Comparison of ENCODE assay signal across 17 mouse cellular contexts in genomic region chr10:126029441-126030114, GRCm38 (mm10).
A peak's percentile ranks its signal among the peaks of the same experiment; 100 is the strongest.
DNase-seq lines count a peak whose midpoint lies in the region; ATAC-seq and TF ChIP-seq lines count a peak whose summit lies in the region.
"Had no signal": no experiment of that assay in that cellular context is flagged by ENCODE, and none has a peak within 500 bp of the region (broad histone marks: within the 10 kb centered on the region; RNA-seq: fewer than 3 reads in every experiment).

No protein-coding gene starts in this region.

- 54% methylated on average over 7 of the region's 7 CpGs for WGBS in hindbrain, embryonic 13.5 days
- WGBS in hindbrain, postnatal 0 days = 54% methylated on average over 7 of the region's 7 CpGs
- WGBS in embryonic facial prominence, embryonic 14.5 days = 49% methylated on average over 7 of the region's 7 CpGs
- WGBS in forebrain, embryonic 14.5 days = 24% methylated on average over 7 of the region's 7 CpGs
- 13% methylated on average over 7 of the region's 7 CpGs for WGBS in limb, embryonic 14.5 days

- no peak for TF ChIP-seq CTCF in hindbrain, postnatal 0 days (IDR thresholded peaks at IDR 0.05; ENCODE audit: low read depth)

- TF ChIP-seq POLR2A in limb, embryonic 14.5 days (IDR thresholded peaks at IDR 0.05; ENCODE audit: borderline replicate concordance, extremely low read depth, insufficient read depth, insufficient read length) = no peak

- no peak for ATAC-seq in hindbrain, embryonic 13.5 days (ENCODE audit: low FRiP score)
- ATAC-seq in hindbrain, postnatal 0 days = no peak
- ATAC-seq in embryonic facial prominence, embryonic 14.5 days (ENCODE audit: low read depth) = no peak
- peak; percentile 54; the same call in 1 of the 2 replicates for ATAC-seq in forebrain, embryonic 14.5 days
- peak; percentile 74 for ATAC-seq in limb, embryonic 14.5 days (ENCODE audit: low FRiP score, low read depth)
- no peak for ATAC-seq in inflammation-experienced regulatory T-cells, adult 6 months
- ATAC-seq: liver, postnatal 0 days had no signal

- H3K4me2 ChIP-seq in hindbrain, embryonic 13.5 days = no peak overlapping the region
- no peak overlapping the region for H3K4me2 ChIP-seq in hindbrain, postnatal 0 days (ENCODE audit: low read depth, low read length)
- H3K4me2 ChIP-seq in embryonic facial prominence, embryonic 14.5 days (ENCODE audit: low read depth, low read length) = no peak overlapping the region
- no peak overlapping the region for H3K4me2 ChIP-seq in forebrain, embryonic 14.5 days (ENCODE audit: low read length)
- H3K4me2 ChIP-seq in limb, embryonic 14.5 days (replicated peaks; ENCODE audit: low read depth, low read length, severe bottlenecking) = 0 out of 2 replicates have a peak overlapping the region, but pooled peaks have one; percentile 18
- H3K4me2 ChIP-seq: heart, embryonic 12.5 days had no signal

- H3K4me3 ChIP-seq in hindbrain, embryonic 13.5 days = no peak overlapping the region
- no peak overlapping the region for H3K4me3 ChIP-seq in hindbrain, postnatal 0 days (ENCODE audit: low read length)
- H3K4me3 ChIP-seq in embryonic facial prominence, embryonic 14.5 days (ENCODE audit: low read depth, low read length) = no peak overlapping the region
- H3K4me3 ChIP-seq in forebrain, embryonic 14.5 days (ENCODE audit: low read depth, low read length) = no peak overlapping the region
- no peak overlapping the region for H3K4me3 ChIP-seq in limb, embryonic 14.5 days (replicated peaks; ENCODE audit: low read length)
- H3K4me3 ChIP-seq: heart, embryonic 12.5 days; kidney, embryonic 15.5 days; megakaryocyte, embryonic 14.5 days had no signal

- peaks cover 9% of the 10 kb centered on the region for H3K4me1 ChIP-seq in hindbrain, embryonic 13.5 days (replicated peaks)
- H3K4me1 ChIP-seq in hindbrain, postnatal 0 days (ENCODE audit: insufficient read depth, low read length) = no peaks in the 10 kb centered on the region
- H3K4me1 ChIP-seq in embryonic facial prominence, embryonic 14.5 days (ENCODE audit: control insufficient read depth, insufficient read depth, low read length) = no peaks in the 10 kb centered on the region
- peaks cover 10% of the 10 kb centered on the region for H3K4me1 ChIP-seq in forebrain, embryonic 14.5 days (ENCODE audit: control insufficient read depth, insufficient read depth, low read length)
- peaks cover 16% of the 10 kb centered on the region for H3K4me1 ChIP-seq in limb, embryonic 14.5 days (ENCODE audit: control insufficient read depth, insufficient read depth, low read length)
- H3K4me1 ChIP-seq: heart, embryonic 12.5 days; megakaryocyte, embryonic 14.5 days had no signal

- no peak overlapping the region for H3K9ac ChIP-seq in hindbrain, embryonic 13.5 days
- H3K9ac ChIP-seq in hindbrain, postnatal 0 days (replicated peaks; ENCODE audit: low read length) = no peak overlapping the region
- no peak overlapping the region for H3K9ac ChIP-seq in embryonic facial prominence, embryonic 14.5 days (ENCODE audit: low read depth, low read length)
- H3K9ac ChIP-seq in forebrain, embryonic 14.5 days (ENCODE audit: low read length) = no peak overlapping the region
- H3K9ac ChIP-seq in limb, embryonic 14.5 days (ENCODE audit: low read depth, low read length, severe bottlenecking) = no peak overlapping the region
- H3K9ac ChIP-seq: heart, embryonic 12.5 days; kidney, embryonic 15.5 days; liver, postnatal 0 days had no signal

- H3K27me3 ChIP-seq in hindbrain, embryonic 13.5 days = no peaks in the 10 kb centered on the region
- H3K27me3 ChIP-seq in hindbrain, postnatal 0 days (ENCODE audit: insufficient read depth, low read length) = no peaks in the 10 kb centered on the region
- no peaks in the 10 kb centered on the region for H3K27me3 ChIP-seq in embryonic facial prominence, embryonic 14.5 days (replicated peaks; ENCODE audit: control insufficient read depth, insufficient read depth, low read length)
- no peaks in the 10 kb centered on the region for H3K27me3 ChIP-seq in forebrain, embryonic 14.5 days (replicated peaks; ENCODE audit: control insufficient read depth, insufficient read depth, low read length)
- no peaks in the 10 kb centered on the region for H3K27me3 ChIP-seq in limb, embryonic 14.5 days (ENCODE audit: control insufficient read depth, insufficient read depth, low read length)
- H3K27me3 ChIP-seq: heart, embryonic 12.5 days; kidney, embryonic 15.5 days; megakaryocyte, embryonic 14.5 days had no signal

- no peaks in the 10 kb centered on the region for H3K9me3 ChIP-seq in hindbrain, embryonic 13.5 days
- no peaks in the 10 kb centered on the region for H3K9me3 ChIP-seq in hindbrain, postnatal 0 days (ENCODE audit: low read length)
- no peaks in the 10 kb centered on the region for H3K9me3 ChIP-seq in embryonic facial prominence, embryonic 14.5 days (ENCODE audit: control insufficient read depth, low read length)
- no peaks in the 10 kb centered on the region for H3K9me3 ChIP-seq in forebrain, embryonic 14.5 days (replicated peaks; ENCODE audit: control insufficient read depth, low read length)
- H3K9me3 ChIP-seq in limb, embryonic 14.5 days (ENCODE audit: control insufficient read depth, low read length) = no peaks in the 10 kb centered on the region
- H3K9me3 ChIP-seq: heart, embryonic 12.5 days; kidney, embryonic 15.5 days had no signal

- DNase-seq in hindbrain, postnatal 0 days (ENCODE audit: low spot score) = no peak
- DNase-seq in embryonic facial prominence, embryonic 14.5 days (ENCODE audit: low spot score) = peak; percentile 28
- peak; percentile 54 for DNase-seq in forebrain, embryonic 14.5 days (ENCODE audit: low spot score)
- DNase-seq in limb, embryonic 14.5 days (ENCODE audit: low spot score) = peak; percentile 68
- no peak for DNase-seq in cerebellum, postnatal 14 days
- DNase-seq: adrenal gland, postnatal 25 days; cerebellum, adult 2 months; layer of hippocampus, postnatal 36 days; liver; liver, postnatal 0 days; lung, postnatal 14 days; thymus, adult 18-20 months had no signal

- H3K36me3 ChIP-seq in hindbrain, embryonic 13.5 days = no peaks in the 10 kb centered on the region
- no peaks in the 10 kb centered on the region for H3K36me3 ChIP-seq in hindbrain, postnatal 0 days (ENCODE audit: insufficient read depth, low read length)
- no peaks in the 10 kb centered on the region for H3K36me3 ChIP-seq in embryonic facial prominence, embryonic 14.5 days (ENCODE audit: control insufficient read depth, insufficient read depth, low read length)
- H3K36me3 ChIP-seq in forebrain, embryonic 14.5 days (ENCODE audit: control insufficient read depth, insufficient read depth, low read length) = no peaks in the 10 kb centered on the region
- no peaks in the 10 kb centered on the region for H3K36me3 ChIP-seq in limb, embryonic 14.5 days (ENCODE audit: control insufficient read depth, insufficient read depth, low read length)
- H3K36me3 ChIP-seq: heart, embryonic 12.5 days; kidney, embryonic 15.5 days had no signal

- H3K27ac ChIP-seq in hindbrain, embryonic 13.5 days = 0 out of 2 replicates have a peak overlapping the region, but pooled peaks have one; percentile 3
- no peak overlapping the region for H3K27ac ChIP-seq in hindbrain, postnatal 0 days
- no peak overlapping the region for H3K27ac ChIP-seq in embryonic facial prominence, embryonic 14.5 days (replicated peaks; ENCODE audit: low read depth, low read length)
- no peak overlapping the region for H3K27ac ChIP-seq in forebrain, embryonic 14.5 days (ENCODE audit: low read depth, low read length)
- H3K27ac ChIP-seq in limb, embryonic 14.5 days (replicated peaks; ENCODE audit: low read depth, low read length) = peak overlapping the region; percentile 78
- H3K27ac ChIP-seq: kidney, embryonic 15.5 days had no signal

Comparison
In these comparisons a context has a peak if more than half of its experiments do, and no peak if none do; other contexts are left out.
1. H3K27ac ChIP-seq: peak in hindbrain, embryonic 13.5 days (single experiment) and limb, embryonic 14.5 days (single experiment); none in hindbrain, postnatal 0 days (single experiment), embryonic facial prominence, embryonic 14.5 days (single experiment) and forebrain, embryonic 14.5 days (single experiment).
2. ATAC-seq: peak in forebrain, embryonic 14.5 days (single experiment) and limb, embryonic 14.5 days (single experiment); none in hindbrain, embryonic 13.5 days (single experiment), hindbrain, postnatal 0 days (single experiment), embryonic facial prominence, embryonic 14.5 days (single experiment) and inflammation-experienced regulatory T-cells, adult 6 months (single experiment).
3. DNase-seq: peak in embryonic facial prominence, embryonic 14.5 days (single experiment), forebrain, embryonic 14.5 days (single experiment) and limb, embryonic 14.5 days (single experiment); none in hindbrain, postnatal 0 days (single experiment) and cerebellum, postnatal 14 days (0 of 2).